Mouse (Mus musculus) heart, embryonic 15.5 days (tissue): ENCODE data around the gene Gsto2. TPM values are rescaled to one million over a fixed set of nuclear protein-coding genes. Genes with fewer than 3 reads are reported as not detected.

ENCODE experiments used
- ATAC-seq: fragments of 200-750 bp; cut with Nextera tagmentation; replicated peaks from 2 replicates; pipeline ENCODE4 v1.8.0; 2017; ENCODE audit warnings: low read depth, moderate TSS enrichment; ENCODE audit not compliant: insufficient number of reproducible peaks, insufficient read depth, low FRiP score
- H3K27ac ChIP-seq: fragments of 300-500 bp; sonication (generic); 2 replicates; pipeline ENCODE4 v1.5.1; 2015; ENCODE audit warnings: mild to moderate bottlenecking, inconsistent platforms
- H3K27me3 ChIP-seq: fragments of 300-500 bp; sonication (generic); 2 replicates; pipeline ENCODE4 v1.6.1; 2015; ENCODE audit warnings: inconsistent platforms
- H3K36me3 ChIP-seq: fragments of 300-500 bp; sonication (generic); 2 replicates; pipeline ENCODE4 v1.6.1; 2015; ENCODE audit warnings: mild to moderate bottlenecking, inconsistent platforms
- H3K4me1 ChIP-seq: fragments of 300-500 bp; sonication (generic); replicated peaks from 2 replicates; pipeline ENCODE4 v1.6.1; 2015; ENCODE audit warnings: inconsistent platforms
- H3K4me2 ChIP-seq: fragments of 300-500 bp; sonication (generic); 2 replicates; pipeline ENCODE4 v1.6.1; 2015; ENCODE audit warnings: inconsistent platforms, mild to moderate bottlenecking, moderate library complexity
- H3K4me3 ChIP-seq: fragments of 300-500 bp; sonication (generic); 2 replicates; pipeline ENCODE4 v1.5.1; 2015; ENCODE audit warnings: mild to moderate bottlenecking, inconsistent platforms
- H3K9ac ChIP-seq: fragments of 300-500 bp; sonication (generic); 2 replicates; pipeline ENCODE4 v1.6.1; 2015; ENCODE audit warnings: mild to moderate bottlenecking, inconsistent platforms
- H3K9me3 ChIP-seq: fragments of 300-500 bp; sonication (generic); replicated peaks from 2 replicates; pipeline ENCODE4 v1.6.1; 2016; ENCODE audit warnings: inconsistent platforms
- WGBS: fragments of 180-500 bp; shearing (Covaris S2); methylation state at CpG from one replicate; pipeline ENCODE4 v1.1.7; 2015; ENCODE audit warnings: mixed read lengths; 5-methylcytosine and 5-hydroxymethylcytosine counted together
- polyA plus RNA-seq: library from polyadenylated mRNA; unstranded; fragments of >200 nt; fragmentation: Nextera tagmentation; extraction: Ambion mirVana; gene quantifications from 2 replicates; pipeline ENCODE4 v1.2.1, GENCODE M21; 2015

Gsto2 gene
- polyA plus RNA-seq, 1 experiment from 2014 or later: 0.74 TPM

GRCm38 (mm10) chr19:47882882-47883254 lies 17.5 kb downstream of the Gsto2 start:
- Histone ChIP-seq H3K4me2 (no peak overlapping the region), H3K9me3 (no peaks in the 10 kb centered on the region), H3K27ac (no peak overlapping the region), H3K27me3 (no peaks in the 10 kb centered on the region), H3K4me3 (no peak overlapping the region), H3K9ac (no peak overlapping the region), H3K4me1 (peaks cover 29% of the 10 kb centered on the region), H3K36me3 (no peaks in the 10 kb centered on the region)
- ATAC-seq: no peak
- 53% methylated on average over 9 of the region's 9 CpGs for WGBS

DNA sequence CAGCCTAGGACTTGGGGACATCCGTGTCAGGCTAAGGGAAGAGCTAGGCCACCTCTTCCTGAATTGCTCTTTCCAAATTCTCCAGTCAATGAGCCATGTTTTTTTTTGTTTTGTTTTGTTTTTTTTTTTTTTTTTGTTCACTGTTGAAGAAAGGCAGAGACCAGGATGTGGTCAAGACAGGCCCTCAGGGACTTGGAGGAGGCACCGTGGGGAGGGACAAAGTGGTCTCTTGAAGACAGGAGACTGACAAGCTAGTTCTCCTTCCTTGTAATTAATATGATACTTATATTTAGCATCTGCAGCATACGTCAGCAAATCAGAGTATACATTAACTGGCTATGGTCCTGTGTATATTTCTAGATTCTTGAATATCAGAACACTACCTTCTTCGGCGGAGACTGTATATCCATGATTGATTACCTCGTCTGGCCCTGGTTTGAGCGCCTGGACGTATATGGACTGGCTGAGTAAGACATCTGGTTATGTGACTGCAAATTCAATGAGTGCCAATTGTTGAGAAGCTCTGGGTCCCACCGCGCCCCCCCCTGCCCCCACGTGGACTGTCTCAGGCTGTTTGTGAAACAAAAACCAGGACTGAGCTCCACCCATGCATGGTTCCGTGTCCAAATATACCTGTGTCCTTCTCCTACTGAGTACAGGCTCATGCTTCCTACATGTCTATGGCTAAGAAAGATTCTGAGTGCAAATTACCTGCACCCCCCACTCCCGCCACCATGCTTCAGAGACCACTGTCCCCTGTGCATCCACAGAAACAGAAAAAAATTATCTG lies 19.2 kb downstream of the Gsto2 start:
- no peak overlapping the region for H3K9ac ChIP-seq
- 75% methylated on average over 13 of the region's 13 CpGs for WGBS
- no peaks in the 10 kb centered on the region for H3K36me3 ChIP-seq
- no peak overlapping the region for H3K4me2 ChIP-seq
- H3K4me3 ChIP-seq: no peak overlapping the region
- H3K27ac ChIP-seq: peak overlapping the region; percentile 65; the same call in 1 of the 2 replicates
- H3K4me1 ChIP-seq: peaks cover 29% of the 10 kb centered on the region
- ATAC-seq: peak; percentile 11; the same call in 1 of the 2 replicates
- no peaks in the 10 kb centered on the region for H3K27me3 ChIP-seq
- no peaks in the 10 kb centered on the region for H3K9me3 ChIP-seq

DNA sequence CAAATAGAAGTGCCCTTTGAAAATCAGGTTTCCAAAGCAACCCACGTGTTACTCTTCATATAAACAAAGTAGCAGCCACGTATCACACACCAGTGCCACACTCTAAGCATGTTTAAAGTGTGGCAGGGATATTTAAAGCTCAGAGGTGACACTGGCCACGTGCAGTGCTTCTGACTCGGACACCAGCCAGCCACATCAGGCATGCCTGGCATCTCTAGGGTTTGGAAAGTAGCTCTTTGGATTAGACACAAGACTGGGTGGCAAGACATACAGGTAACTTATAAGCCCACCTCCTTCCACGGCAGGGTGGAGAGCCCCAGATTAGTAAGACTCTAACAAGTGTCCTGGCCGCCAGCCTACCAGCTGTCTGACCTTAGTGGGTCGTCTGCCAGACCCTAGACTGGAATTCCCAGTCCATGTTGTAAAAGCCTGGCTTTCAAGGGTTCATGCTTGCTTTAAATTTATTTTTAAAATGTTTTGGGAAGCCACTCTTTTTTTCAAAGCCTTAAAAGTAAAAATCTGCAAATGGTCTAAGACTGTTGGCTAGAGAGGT lies 19.9 kb downstream of the Gsto2 start:
- 40% methylated on average over 7 of the region's 7 CpGs for WGBS
- peak overlapping the region; percentile 65 for H3K27ac ChIP-seq
- H3K27me3 ChIP-seq: no peaks in the 10 kb centered on the region
- H3K4me2 ChIP-seq: no peak overlapping the region
- H3K4me1 ChIP-seq: peaks cover 32% of the 10 kb centered on the region
- no peaks in the 10 kb centered on the region for H3K36me3 ChIP-seq
- no peak overlapping the region for H3K4me3 ChIP-seq
- no peak overlapping the region for H3K9ac ChIP-seq
- no peaks in the 10 kb centered on the region for H3K9me3 ChIP-seq
- ATAC-seq: peak; percentile 81

DNA sequence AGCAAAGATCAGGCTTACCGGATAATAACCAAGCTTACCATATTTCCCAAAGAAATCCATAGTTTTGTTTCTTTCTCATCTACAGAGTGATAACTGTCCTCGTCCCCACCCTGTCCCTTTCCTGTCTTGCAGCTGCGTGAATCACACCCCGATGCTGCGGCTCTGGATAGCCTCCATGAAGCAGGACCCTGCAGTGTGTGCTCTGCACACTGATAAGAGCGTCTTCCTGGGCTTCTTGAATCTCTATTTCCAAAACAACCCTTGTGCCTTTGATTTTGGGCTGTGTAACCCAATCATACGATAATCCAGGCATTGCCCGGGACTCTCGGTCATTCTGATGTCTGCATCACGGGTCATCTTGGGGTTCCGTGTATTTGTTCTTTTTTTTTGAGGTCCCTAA lies 20.6 kb downstream of the Gsto2 start:
- no peak overlapping the region for H3K4me3 ChIP-seq
- H3K27ac ChIP-seq: peak overlapping the region; percentile 65
- 56% methylated on average over 11 of the region's 11 CpGs for WGBS
- no peak overlapping the region for H3K4me2 ChIP-seq
- no peak for ATAC-seq
- no peaks in the 10 kb centered on the region for H3K36me3 ChIP-seq
- H3K9ac ChIP-seq: no peak overlapping the region
- H3K9me3 ChIP-seq: no peaks in the 10 kb centered on the region
- no peaks in the 10 kb centered on the region for H3K27me3 ChIP-seq
- peaks cover 38% of the 10 kb centered on the region for H3K4me1 ChIP-seq

GRCm38 (mm10) chr19:47886617-47887016 lies 21.3 kb downstream of the Gsto2 start:
- no peaks in the 10 kb centered on the region for H3K9me3 ChIP-seq
- WGBS: 49% methylated on average over 7 of the region's 7 CpGs
- ATAC-seq: no peak
- no peak overlapping the region for H3K9ac ChIP-seq
- H3K4me2 ChIP-seq: no peak overlapping the region
- H3K27me3 ChIP-seq: no peaks in the 10 kb centered on the region
- H3K4me1 ChIP-seq: peaks cover 45% of the 10 kb centered on the region
- H3K4me3 ChIP-seq: no peak overlapping the region
- 0 out of 2 replicates have a peak overlapping the region, but pooled peaks have one; percentile 12 for H3K27ac ChIP-seq
- no peaks in the 10 kb centered on the region for H3K36me3 ChIP-seq

- Histone ChIP-seq H3K9ac (no peak overlapping the region), H3K27me3 (no peaks in the 10 kb centered on the region), H3K4me1 (peaks cover 53% of the 10 kb centered on the region), H3K4me3 (no peak overlapping the region), H3K4me2 (no peak overlapping the region), H3K9me3 (no peaks in the 10 kb centered on the region), H3K27ac (0 out of 2 replicates have a peak overlapping the region, but pooled peaks have one; percentile 12), H3K36me3 (no peaks in the 10 kb centered on the region)
- WGBS: 83% methylated on average over 10 of the region's 10 CpGs
- no peak for ATAC-seq
Measured at GRCm38 (mm10) chr19:47887417-47887816, 22.1 kb downstream of the Gsto2 start.

GRCm38 (mm10) chr19:47888037-47888436 lies 22.7 kb downstream of the Gsto2 start:
- H3K27ac ChIP-seq: no peak overlapping the region
- 95% methylated on average over 8 of the region's 8 CpGs for WGBS

GRCm38 (mm10) chr19:47890489-47891130 lies 25.3 kb downstream of the Gsto2 start:
- Histone ChIP-seq H3K9ac (no peak overlapping the region), H3K4me1 (peaks cover 47% of the 10 kb centered on the region), H3K27ac (peak overlapping the region; percentile 35), H3K4me3 (no peak overlapping the region), H3K36me3 (peaks cover 9% of the 10 kb centered on the region; the same call in 1 of the 2 replicates), H3K27me3 (no peaks in the 10 kb centered on the region), H3K9me3 (no peaks in the 10 kb centered on the region), H3K4me2 (peak overlapping the region; percentile 1; the same call in 1 of the 2 replicates)
- ATAC-seq: no peak
- WGBS: 52% methylated on average over 10 of the region's 10 CpGs

More at GRCm38 (mm10) chr19:47888037-47888436, 22.7 kb downstream of the Gsto2 start:
- no peaks in the 10 kb centered on the region for H3K27me3 ChIP-seq
- H3K9ac ChIP-seq: no peak overlapping the region
- no peak for ATAC-seq
- H3K36me3 ChIP-seq: no peaks in the 10 kb centered on the region
- H3K4me3 ChIP-seq: no peak overlapping the region
- no peaks in the 10 kb centered on the region for H3K9me3 ChIP-seq
- H3K4me1 ChIP-seq: peaks cover 58% of the 10 kb centered on the region
- H3K4me2 ChIP-seq: no peak overlapping the region

DNA sequence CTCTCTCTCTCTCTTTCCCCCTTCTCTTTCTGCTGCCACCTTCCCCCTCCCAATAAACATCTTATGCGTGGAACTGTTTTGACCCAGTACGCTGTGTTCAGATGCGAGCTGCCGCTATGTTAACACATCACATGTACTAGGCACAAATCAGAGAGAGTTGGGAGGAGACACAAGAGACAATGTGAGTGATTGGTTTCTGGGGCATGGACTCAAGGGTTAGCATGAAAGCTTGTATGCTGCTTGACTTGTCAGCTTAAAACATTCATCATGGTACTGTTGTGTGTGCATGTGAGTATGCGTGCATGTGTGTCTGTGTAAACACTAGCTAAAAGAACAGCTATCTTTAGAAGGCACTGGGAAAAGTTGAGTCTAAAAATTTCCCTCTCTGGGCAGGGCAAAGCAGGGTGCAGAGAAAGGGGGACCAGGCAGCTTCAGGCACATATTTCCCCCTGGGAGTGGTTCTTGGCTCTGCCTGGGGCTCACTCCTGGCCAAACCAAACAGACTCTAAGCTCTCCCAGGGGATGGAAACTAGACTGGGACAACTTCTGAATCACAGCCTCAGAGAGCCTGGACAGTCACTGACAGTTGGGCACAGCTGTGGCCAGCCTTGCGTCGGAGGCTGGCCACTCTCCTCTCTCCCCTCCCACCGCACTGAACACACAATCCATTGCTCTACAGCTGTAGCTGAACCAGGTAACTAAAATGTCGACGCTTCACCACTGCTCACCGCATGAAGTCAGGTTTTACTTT lies 26.4 kb downstream of the Gsto2 start:
- Histone ChIP-seq H3K4me2 (no peak overlapping the region), H3K9ac (no peak overlapping the region), H3K36me3 (peaks cover 12% of the 10 kb centered on the region), H3K4me1 (peaks cover 37% of the 10 kb centered on the region), H3K4me3 (no peak overlapping the region), H3K27ac (peak overlapping the region; percentile 35), H3K27me3 (no peaks in the 10 kb centered on the region), H3K9me3 (no peaks in the 10 kb centered on the region)
- WGBS: 65% methylated on average over 11 of the region's 11 CpGs
- peak; percentile 32; the same call in 1 of the 2 replicates for ATAC-seq

DNA sequence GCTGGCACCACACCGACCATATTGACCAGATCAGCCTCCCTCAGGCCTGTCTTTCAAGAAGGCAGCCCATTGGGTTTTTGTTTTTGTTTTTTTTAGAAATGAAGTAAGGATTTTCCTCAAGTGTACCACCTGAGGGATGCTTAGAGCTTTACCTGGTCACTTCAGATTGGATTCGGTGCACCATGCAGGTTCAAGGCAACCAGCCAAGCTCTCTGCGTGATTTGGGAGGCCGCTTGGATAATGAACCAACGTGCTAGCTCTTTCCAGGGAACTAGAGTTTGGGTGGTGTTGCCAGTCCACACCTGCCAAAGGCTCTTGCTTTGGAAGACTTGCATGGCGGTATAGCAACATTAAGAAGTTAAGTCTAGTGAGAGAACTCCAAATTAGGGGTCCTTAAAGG lies 27.8 kb downstream of the Gsto2 start:
- Histone ChIP-seq H3K9ac (no peak overlapping the region), H3K36me3 (peaks cover 23% of the 10 kb centered on the region), H3K9me3 (no peaks in the 10 kb centered on the region), H3K4me1 (peaks cover 29% of the 10 kb centered on the region), H3K4me2 (no peak overlapping the region), H3K4me3 (no peak overlapping the region), H3K27me3 (no peaks in the 10 kb centered on the region), H3K27ac (no peak overlapping the region)
- ATAC-seq: no peak
- WGBS: 90% methylated on average over 6 of the region's 6 CpGs
